Mouse (Mus musculus): ENCODE data around the gene Spata31d1b.

- TF ChIP-seq POLR2A (IDR thresholded peaks at IDR 0.05; ENCODE audit: control insufficient read depth, extremely low read depth, insufficient read depth, low read length, poor library complexity) (no peak), CTCF (IDR thresholded peaks at IDR 0.05; ENCODE audit: borderline replicate concordance, control insufficient read depth, extremely low read depth, insufficient read depth, low read length, poor library complexity) (no peak)
Measured at GRCm38 (mm10) chr13:59726139-59726867, 14.2 kb downstream of the Spata31d1b start.
